Mouse (Mus musculus) heart, embryonic 11.5 days (tissue): ENCODE results near the gene Tepsin. TPM values are rescaled to one million over a fixed set of nuclear protein-coding genes. Genes with fewer than 3 reads are reported as not detected.
A peak's percentile ranks its signal among the peaks of the same experiment; 100 is the strongest.

Experiments used
- ATAC-seq: fragments of 200-750 bp; cut with Nextera tagmentation; replicated peaks from 2 replicates; pipeline ENCODE4 v1.8.0; 2017; ENCODE audit warnings: moderate library complexity; ENCODE audit not compliant: insufficient number of reproducible peaks, low FRiP score, low TSS enrichment
- H3K27ac ChIP-seq: fragments of 300-500 bp; sonication (generic); 2 replicates; pipeline ENCODE4 v1.5.1; 2014; ENCODE audit warnings: mild to moderate bottlenecking, low read depth, low read length
- H3K27me3 ChIP-seq: fragments of 300-500 bp; sonication (generic); 2 replicates; pipeline ENCODE4 v1.6.1; 2014; ENCODE audit warnings: mild to moderate bottlenecking, low read length, mixed read lengths; ENCODE audit not compliant: control insufficient read depth, insufficient read depth
- H3K36me3 ChIP-seq: fragments of 300-500 bp; sonication (generic); 2 replicates; pipeline ENCODE4 v1.6.1; 2014; ENCODE audit warnings: mild to moderate bottlenecking, low read length, moderate library complexity, mixed read lengths; ENCODE audit not compliant: control insufficient read depth, insufficient read depth
- H3K4me1 ChIP-seq: fragments of 300-500 bp; sonication (generic); 2 replicates; pipeline ENCODE4 v1.6.1; 2014; ENCODE audit warnings: low read length; ENCODE audit not compliant: control insufficient read depth, insufficient read depth
- H3K4me2 ChIP-seq: fragments of 300-500 bp; sonication (generic); 2 replicates; pipeline ENCODE4 v1.6.1; 2014; ENCODE audit warnings: mild to moderate bottlenecking, moderate library complexity
- H3K4me3 ChIP-seq: fragments of 300-500 bp; sonication (generic); 2 replicates; pipeline ENCODE4 v1.5.1; 2014; ENCODE audit warnings: low read depth, low read length
- H3K9ac ChIP-seq: fragments of 300-500 bp; sonication (generic); 2 replicates; pipeline ENCODE4 v1.6.1; 2014; ENCODE audit warnings: mild to moderate bottlenecking, low read depth, low read length, moderate library complexity
- H3K9me3 ChIP-seq: fragments of 300-500 bp; sonication (generic); replicated peaks from 2 replicates; pipeline ENCODE4 v1.6.1; 2016; ENCODE audit warnings: low read length; ENCODE audit not compliant: control insufficient read depth
- WGBS: fragments of 180-500 bp; shearing (Covaris S2); extraction: QIAGEN DNeasy Blood & Tissue Kit; methylation state at CpG from one replicate; pipeline ENCODE4 v1.1.7; 2014; ENCODE audit not compliant: insufficient replicate concordance; 5-methylcytosine and 5-hydroxymethylcytosine counted together
- polyA plus RNA-seq: library from polyadenylated mRNA; unstranded; fragments of >200 nt; fragmentation: Nextera tagmentation; extraction: Ambion mirVana; gene quantifications from 2 replicates; pipeline ENCODE4 v1.2.1, GENCODE M21; 2014

The Tepsin gene
- polyA plus RNA-seq, 1 experiment from 2014 or later: 14.6 TPM

- Histone ChIP-seq H3K4me3 (no peak overlapping the region), H3K9me3 (no peaks in the 10 kb centered on the region), H3K9ac (0 out of 2 replicates have a peak overlapping the region, but pooled peaks have one; percentile 34), H3K36me3 (peaks cover 10% of the 10 kb centered on the region), H3K4me2 (no peak overlapping the region), H3K27me3 (no peaks in the 10 kb centered on the region), H3K27ac (no peak overlapping the region), H3K4me1 (peaks cover 10% of the 10 kb centered on the region)
- WGBS: 66% methylated on average over 2 of the region's 2 CpGs
- no peak for ATAC-seq
Observed at GRCm38 (mm10) chr11:120107026-120107425, 8.5 kb upstream of the Tepsin start.

- Histone ChIP-seq H3K36me3 (peaks cover 11% of the 10 kb centered on the region), H3K4me2 (no peak overlapping the region), H3K27me3 (no peaks in the 10 kb centered on the region), H3K9me3 (no peaks in the 10 kb centered on the region), H3K9ac (no peak overlapping the region), H3K4me3 (no peak overlapping the region), H3K4me1 (peaks cover 13% of the 10 kb centered on the region), H3K27ac (no peak overlapping the region)
- 81% methylated on average over 3 of the region's 3 CpGs for WGBS
- ATAC-seq: no peak
Observed at GRCm38 (mm10) chr11:120103431-120103997, 5.0 kb upstream of the Tepsin start.

- 0% methylated on average over 3 of the region's 3 CpGs for WGBS
- peaks cover 9% of the 10 kb centered on the region for H3K36me3 ChIP-seq
Observed at GRCm38 (mm10) chr11:120101036-120101435, 2.5 kb upstream of the Tepsin start.

GRCm38 (mm10) chr11:120092817-120093591 is 5.5 kb downstream of the Tepsin start:
- peaks cover 32% of the 10 kb centered on the region for H3K36me3 ChIP-seq
- ATAC-seq: no peak
- WGBS: 79% methylated on average over 23 of the region's 23 CpGs

More at GRCm38 (mm10) chr11:120101036-120101435, 2.5 kb upstream of the Tepsin start:
- no peak overlapping the region for H3K4me3 ChIP-seq
- H3K9me3 ChIP-seq: no peaks in the 10 kb centered on the region
- H3K4me2 ChIP-seq: no peak overlapping the region
- no peaks in the 10 kb centered on the region for H3K27me3 ChIP-seq
- H3K27ac ChIP-seq: 0 out of 2 replicates have a peak overlapping the region, but pooled peaks have one; percentile 50
- H3K9ac ChIP-seq: peak overlapping the region; percentile 22; the same call in 1 of the 2 replicates
- ATAC-seq: no peak
- H3K4me1 ChIP-seq: peaks cover 18% of the 10 kb centered on the region

GRCm38 (mm10) chr11:120090661-120091060 is 7.9 kb downstream of the Tepsin start:
- peaks cover 32% of the 10 kb centered on the region for H3K36me3 ChIP-seq
- ATAC-seq: no peak

More at GRCm38 (mm10) chr11:120092817-120093591, 5.5 kb downstream of the Tepsin start:
- H3K4me3 ChIP-seq: no peak overlapping the region
- H3K27me3 ChIP-seq: no peaks in the 10 kb centered on the region
- H3K27ac ChIP-seq: no peak overlapping the region
- peaks cover 5% of the 10 kb centered on the region; the same call in 1 of the 2 replicates for H3K4me1 ChIP-seq
- H3K9me3 ChIP-seq: no peaks in the 10 kb centered on the region
- no peak overlapping the region for H3K9ac ChIP-seq
- no peak overlapping the region for H3K4me2 ChIP-seq

GRCm38 (mm10) chr11:120086702-120087152 is 11.8 kb downstream of the Tepsin start, which contains the start of gene Cep131:
TSS of gene Cep131 (minus strand) at chr11:120086827.
- WGBS: 0% methylated on average over 34 of the region's 42 CpGs
- peak within 1 kb of the TSS; percentile 57 for H3K27ac ChIP-seq
- peak within 1 kb of the TSS; percentile 81 for H3K9ac ChIP-seq
- no peaks in the 10 kb centered on the region for H3K9me3 ChIP-seq
- no peaks in the 10 kb centered on the region for H3K27me3 ChIP-seq
- H3K4me1 ChIP-seq: peaks cover 7% of the 10 kb centered on the region
- H3K4me2 ChIP-seq: peak within 1 kb of the TSS; percentile 74
- peak; percentile 99 for ATAC-seq
- H3K36me3 ChIP-seq: peaks cover 13% of the 10 kb centered on the region
- H3K4me3 ChIP-seq: peak within 1 kb of the TSS; percentile 65

More at GRCm38 (mm10) chr11:120090661-120091060, 7.9 kb downstream of the Tepsin start:
- no peak overlapping the region for H3K27ac ChIP-seq
- H3K4me1 ChIP-seq: peaks cover 4% of the 10 kb centered on the region
- WGBS: 85% methylated on average over 4 of the region's 4 CpGs
- H3K4me3 ChIP-seq: no peak overlapping the region
- no peaks in the 10 kb centered on the region for H3K27me3 ChIP-seq
- no peak overlapping the region for H3K9ac ChIP-seq
- no peak overlapping the region for H3K4me2 ChIP-seq
- no peaks in the 10 kb centered on the region for H3K9me3 ChIP-seq

GRCm38 (mm10) chr11:120085891-120086627 is 12.5 kb downstream of the Tepsin start:
- H3K9ac ChIP-seq: peak overlapping the region; percentile 81
- no peak for ATAC-seq
- peak overlapping the region; percentile 74 for H3K4me2 ChIP-seq
- WGBS: 1% methylated on average over 25 of the region's 25 CpGs
- H3K27ac ChIP-seq: peak overlapping the region; percentile 57
- no peaks in the 10 kb centered on the region for H3K9me3 ChIP-seq
- peaks cover 7% of the 10 kb centered on the region for H3K36me3 ChIP-seq
- H3K4me1 ChIP-seq: peaks cover 7% of the 10 kb centered on the region
- H3K27me3 ChIP-seq: no peaks in the 10 kb centered on the region
- H3K4me3 ChIP-seq: peak overlapping the region; percentile 65

GRCm38 (mm10) chr11:120080282-120080681 is 18.2 kb downstream of the Tepsin start:
- Histone ChIP-seq H3K9ac (no peak overlapping the region), H3K4me1 (no peaks in the 10 kb centered on the region; the same call in 1 of the 2 replicates), H3K9me3 (no peaks in the 10 kb centered on the region), H3K27ac (no peak overlapping the region), H3K36me3 (peaks cover 10% of the 10 kb centered on the region; the same call in 1 of the 2 replicates), H3K27me3 (no peaks in the 10 kb centered on the region), H3K4me2 (no peak overlapping the region), H3K4me3 (no peak overlapping the region)
- WGBS: 90% methylated on average over 6 of the region's 6 CpGs
- ATAC-seq: no peak
